Mouse (Mus musculus): Measurements from ENCODE around the gene Gzf1. TPM values are rescaled to one million over a fixed set of nuclear protein-coding genes. Genes with fewer than 3 reads are reported as not detected.

Gene Gzf1
- 5.2 and 17.8 TPM in 2 replicates for polyA plus RNA-seq (2012; ENCODE audit: insufficient read depth, low replicate concordance)

GRCm38 (mm10) chr2:148680775-148681291, at the start of gene Gzf1:
TSS of gene Gzf1 (plus strand) at chr2:148681023.
- H3K4me1 ChIP-seq = peaks cover 58% of the 10 kb centered on the region
- peaks cover 51% of the 10 kb centered on the region for H3K36me3 ChIP-seq (replicated peaks; ENCODE audit: low read length)
- no peaks in the 10 kb centered on the region for H3K27me3 ChIP-seq (replicated peaks)

GRCm38 (mm10) chr2:148631602-148632001, 49.2 kb upstream of the Gzf1 start:
- peaks cover 19% of the 10 kb centered on the region for H3K27me3 ChIP-seq (replicated peaks)
- TF ChIP-seq GATA1 (IDR thresholded peaks at IDR 0.05; ENCODE audit: borderline replicate concordance, low read length) (no peak), FLI1 (IDR thresholded peaks at IDR 0.05; ENCODE audit: low read length) (no peak)
- H3K36me3 ChIP-seq (replicated peaks; ENCODE audit: low read length) = no peaks in the 10 kb centered on the region
- no peak overlapping the region for H3K4me3 ChIP-seq (replicated peaks)
- no peaks in the 10 kb centered on the region for H3K9me3 ChIP-seq
- no peaks in the 10 kb centered on the region for H3K4me1 ChIP-seq

More at GRCm38 (mm10) chr2:148680775-148681291, at the start of gene Gzf1:
- Histone ChIP-seq H3K4me3 (replicated peaks) (peak within 1 kb of the TSS; percentile 99), H3K9me3 (no peaks in the 10 kb centered on the region)
- no peak for TF ChIP-seq GATA1 (IDR thresholded peaks at IDR 0.05; ENCODE audit: borderline replicate concordance, low read length)
- no peak for TF ChIP-seq FLI1 (IDR thresholded peaks at IDR 0.05; ENCODE audit: low read length)

GRCm38 (mm10) chr2:148634466-148634865, 46.4 kb upstream of the Gzf1 start:
- no peaks in the 10 kb centered on the region for H3K36me3 ChIP-seq (replicated peaks; ENCODE audit: low read length)
- no peaks in the 10 kb centered on the region for H3K4me1 ChIP-seq
- H3K4me3 ChIP-seq (replicated peaks) = no peak overlapping the region
- TF ChIP-seq FLI1 (IDR thresholded peaks at IDR 0.05; ENCODE audit: low read length) = no peak
- no peak for TF ChIP-seq GATA1 (IDR thresholded peaks at IDR 0.05; ENCODE audit: borderline replicate concordance, low read length)
- H3K27me3 ChIP-seq (replicated peaks) = peaks cover 7% of the 10 kb centered on the region
- H3K9me3 ChIP-seq = no peaks in the 10 kb centered on the region

- no peak for TF ChIP-seq FLI1 (IDR thresholded peaks at IDR 0.05; ENCODE audit: low read length)
- TF ChIP-seq GATA1 (IDR thresholded peaks at IDR 0.05; ENCODE audit: borderline replicate concordance, low read length) = no peak
- no peaks in the 10 kb centered on the region for H3K27me3 ChIP-seq (replicated peaks)
These were observed 38.0 kb upstream of the Gzf1 start for GRCm38 (mm10) chr2:148642610-148643370.

GRCm38 (mm10) chr2:148644421-148645000, 36.3 kb upstream of the Gzf1 start:
- H3K4me3 ChIP-seq (replicated peaks) = no peak overlapping the region
- H3K27me3 ChIP-seq (replicated peaks) = no peaks in the 10 kb centered on the region
- no peaks in the 10 kb centered on the region for H3K9me3 ChIP-seq
- no peak for TF ChIP-seq FLI1 (IDR thresholded peaks at IDR 0.05; ENCODE audit: low read length)
- TF ChIP-seq GATA1 (IDR thresholded peaks at IDR 0.05; ENCODE audit: borderline replicate concordance, low read length) = no peak
- no peaks in the 10 kb centered on the region for H3K36me3 ChIP-seq (replicated peaks; ENCODE audit: low read length)
- no peaks in the 10 kb centered on the region for H3K4me1 ChIP-seq

More at GRCm38 (mm10) chr2:148642610-148643370, 38.0 kb upstream of the Gzf1 start:
- Histone ChIP-seq H3K36me3 (replicated peaks; ENCODE audit: low read length) (no peaks in the 10 kb centered on the region), H3K4me1 (no peaks in the 10 kb centered on the region), H3K9me3 (no peaks in the 10 kb centered on the region), H3K4me3 (replicated peaks) (no peak overlapping the region)

GRCm38 (mm10) chr2:148650587-148651357, 30.1 kb upstream of the Gzf1 start:
- Histone ChIP-seq H3K9me3 (no peaks in the 10 kb centered on the region), H3K27me3 (replicated peaks) (peaks cover 1% of the 10 kb centered on the region), H3K36me3 (replicated peaks; ENCODE audit: low read length) (no peaks in the 10 kb centered on the region), H3K4me1 (no peaks in the 10 kb centered on the region), H3K4me3 (replicated peaks) (no peak overlapping the region)
- no peak for TF ChIP-seq FLI1 (IDR thresholded peaks at IDR 0.05; ENCODE audit: low read length)
- no peak for TF ChIP-seq GATA1 (IDR thresholded peaks at IDR 0.05; ENCODE audit: borderline replicate concordance, low read length)

GRCm38 (mm10) chr2:148654961-148655360, 25.9 kb upstream of the Gzf1 start:
- Histone ChIP-seq H3K4me1 (no peaks in the 10 kb centered on the region), H3K27me3 (replicated peaks) (peaks cover 11% of the 10 kb centered on the region), H3K36me3 (replicated peaks; ENCODE audit: low read length) (no peaks in the 10 kb centered on the region), H3K9me3 (no peaks in the 10 kb centered on the region), H3K4me3 (replicated peaks) (no peak overlapping the region)
- TF ChIP-seq FLI1 (IDR thresholded peaks at IDR 0.05; ENCODE audit: low read length) (no peak), GATA1 (IDR thresholded peaks at IDR 0.05; ENCODE audit: borderline replicate concordance, low read length) (no peak; the same call in 2 of the 3 replicates)

GRCm38 (mm10) chr2:148663458-148663857, 17.4 kb upstream of the Gzf1 start:
- H3K27me3 ChIP-seq (replicated peaks) = peaks cover 29% of the 10 kb centered on the region
- TF ChIP-seq GATA1 (IDR thresholded peaks at IDR 0.05; ENCODE audit: borderline replicate concordance, low read length) = no peak
- no peaks in the 10 kb centered on the region for H3K9me3 ChIP-seq
- H3K4me1 ChIP-seq = peaks cover 5% of the 10 kb centered on the region
- H3K36me3 ChIP-seq (replicated peaks; ENCODE audit: low read length) = no peaks in the 10 kb centered on the region
- no peak overlapping the region for H3K4me3 ChIP-seq (replicated peaks)

- H3K27me3 ChIP-seq (replicated peaks) = peaks cover 8% of the 10 kb centered on the region
- peak within 1 kb of the TSS; percentile 97 for H3K4me3 ChIP-seq (replicated peaks)
- TF ChIP-seq FLI1 (IDR thresholded peaks at IDR 0.05; ENCODE audit: low read length) (no peak), GATA1 (IDR thresholded peaks at IDR 0.05; ENCODE audit: borderline replicate concordance, low read length) (no peak)
- H3K4me1 ChIP-seq = peaks cover 33% of the 10 kb centered on the region
- H3K9me3 ChIP-seq = no peaks in the 10 kb centered on the region
- H3K36me3 ChIP-seq (replicated peaks; ENCODE audit: low read length) = peaks cover 32% of the 10 kb centered on the region
These were observed 8.4 kb upstream of the Gzf1 start, which contains the start of gene Nxt1 for GRCm38 (mm10) chr2:148672199-148673096. TSS of gene Nxt1 (plus strand) at chr2:148672601.
